Mouse (Mus musculus) ovary, adult 2 months (tissue): ENCODE data around the gene Tagln3. TPM values are rescaled to one million over a fixed set of nuclear protein-coding genes. Genes with fewer than 3 reads are reported as not detected.

Experiments
- polyA plus RNA-seq: library from polyadenylated mRNA; depleted of rRNA; stranded (reverse); fragments of >200 nt; gene quantifications from 2 replicates; pipeline ENCODE4 v1.2.3, GENCODE M21; 2012; rRNA removed

The Tagln3 gene
- polyA plus RNA-seq, result 0.79 and 1.1 TPM in 2 replicates

GRCm38 (mm10) chr16:45724061-45724741 lies at the start of gene Tagln3:
Tagln3 (minus strand) TSS chr16:45724608.

GRCm38 (mm10) chr16:45742615-45743476 lies 18.4 kb upstream of the Tagln3 start, which contains the start of gene Abhd10:
Abhd10 (minus strand) TSS chr16:45742955.

GRCm38 (mm10) chr16:45693558-45693957 lies 30.9 kb downstream of the Tagln3 start, which contains the start of gene Tmprss7:
Tmprss7 (minus strand) TSS chr16:45693658.

Other genes starting within 250 kb of the Tagln3 start
- 0.54 and 1.0 TPM in 2 replicates for gene Gm609, start 231.6 kb downstream of the Tagln3 start, polyA plus RNA-seq
- 0.15 and 0.22 TPM in 2 replicates for gene Gm17783, start 192.6 kb downstream of the Tagln3 start, polyA plus RNA-seq
- gene Slc9c1, start 189.3 kb downstream of the Tagln3 start, polyA plus RNA-seq, result not detected in 2 replicates
- gene Gcsam, start 114.2 kb downstream of the Tagln3 start, polyA plus RNA-seq, result 0.14 and 0.16 TPM in 2 replicates
- not detected in 2 replicates for gene BC016579, start 70.5 kb downstream of the Tagln3 start, polyA plus RNA-seq
- gene Tmprss7, start 30.9 kb downstream of the Tagln3 start, polyA plus RNA-seq, result 0.05 TPM in 1 of 2 replicates, not detected in the other
- 6.3 and 7.1 TPM in 2 replicates for gene Abhd10, start 18.3 kb upstream of the Tagln3 start, polyA plus RNA-seq
- 14.0 and 21.1 TPM in 2 replicates for gene Phldb2, start 229.0 kb upstream of the Tagln3 start, polyA plus RNA-seq